Mouse (Mus musculus): Measurements from ENCODE around the gene Lrrc8d. TPM values are rescaled to one million over a fixed set of nuclear protein-coding genes. Genes with fewer than 3 reads are reported as not detected.
"Not testable (repeated sequence)": the region's sequence is repeated elsewhere in the genome, so short reads cannot be mapped to it uniquely, and the experiment has no call there.

Lrrc8d gene
- polyA plus RNA-seq, 1 experiment: 5.7 TPM

GRCm38 (mm10) chr5:105683912-105684350 is 15.8 kb upstream of the Lrrc8d start:
- no peak overlapping the region for H3K4me3 ChIP-seq (ENCODE audit: control insufficient read depth, insufficient read depth, low read length)
- 0 out of 2 replicates have a peak, but pooled peaks cover 2% of the 10 kb centered on the region for H3K4me1 ChIP-seq (replicated peaks; ENCODE audit: control insufficient read depth, insufficient read depth, low read length)
- 84% methylated on average over 4 of the region's 4 CpGs for WGBS
- H3K27me3 ChIP-seq (ENCODE audit: control insufficient read depth, insufficient read depth, low read length): no peaks in the 10 kb centered on the region
- no peak for DNase-seq
- no peak overlapping the region for H3K27ac ChIP-seq (ENCODE audit: control insufficient read depth, insufficient read depth, low read length)
- H3K36me3 ChIP-seq (ENCODE audit: control insufficient read depth, insufficient read depth, low read length): no peaks in the 10 kb centered on the region
- TF ChIP-seq POLR2A (IDR thresholded peaks at IDR 0.05; ENCODE audit: control insufficient read depth, extremely low read depth, insufficient read depth, low read length, poor library complexity) (no peak), CTCF (IDR thresholded peaks at IDR 0.05; ENCODE audit: borderline replicate concordance, control insufficient read depth, extremely low read depth, insufficient read depth, low read length, poor library complexity) (no peak)

- H3K27ac ChIP-seq (ENCODE audit: control insufficient read depth, insufficient read depth, low read length): no peak overlapping the region
- 0 out of 2 replicates have a peak, but pooled peaks cover 2% of the 10 kb centered on the region for H3K4me1 ChIP-seq (replicated peaks; ENCODE audit: control insufficient read depth, insufficient read depth, low read length)
- H3K4me3 ChIP-seq (ENCODE audit: control insufficient read depth, insufficient read depth, low read length): no peak overlapping the region
- peak; percentile 84 for DNase-seq
- peak; percentile 76 for TF ChIP-seq CTCF (IDR thresholded peaks at IDR 0.05; ENCODE audit: borderline replicate concordance, control insufficient read depth, extremely low read depth, insufficient read depth, low read length, poor library complexity)
- TF ChIP-seq POLR2A (IDR thresholded peaks at IDR 0.05; ENCODE audit: control insufficient read depth, extremely low read depth, insufficient read depth, low read length, poor library complexity): no peak
- WGBS: 25% methylated on average over 14 of the region's 14 CpGs
- H3K27me3 ChIP-seq (ENCODE audit: control insufficient read depth, insufficient read depth, low read length): no peaks in the 10 kb centered on the region
- H3K36me3 ChIP-seq (ENCODE audit: control insufficient read depth, insufficient read depth, low read length): no peaks in the 10 kb centered on the region
These were observed 14.7 kb upstream of the Lrrc8d start for GRCm38 (mm10) chr5:105684861-105685600.

- H3K27me3 ChIP-seq (ENCODE audit: control insufficient read depth, insufficient read depth, low read length); H3K4me1 ChIP-seq (replicated peaks; ENCODE audit: control insufficient read depth, insufficient read depth, low read length); H3K4me3 ChIP-seq (ENCODE audit: control insufficient read depth, insufficient read depth, low read length); H3K27ac ChIP-seq (ENCODE audit: control insufficient read depth, insufficient read depth, low read length); DNase-seq; H3K36me3 ChIP-seq (ENCODE audit: control insufficient read depth, insufficient read depth, low read length): not testable (repeated sequence)
- WGBS: 78% methylated on average over 7 of the region's 7 CpGs
These were observed 13.9 kb upstream of the Lrrc8d start for GRCm38 (mm10) chr5:105685780-105686305.

GRCm38 (mm10) chr5:105686331-105686995 is 13.3 kb upstream of the Lrrc8d start:
- H3K27me3 ChIP-seq (ENCODE audit: control insufficient read depth, insufficient read depth, low read length): no peaks in the 10 kb centered on the region
- no peaks in the 10 kb centered on the region for H3K36me3 ChIP-seq (ENCODE audit: control insufficient read depth, insufficient read depth, low read length)
- peak; percentile 31 for DNase-seq
- WGBS: 53% methylated on average over 12 of the region's 12 CpGs
- no peak overlapping the region for H3K27ac ChIP-seq (ENCODE audit: control insufficient read depth, insufficient read depth, low read length)
- TF ChIP-seq CTCF (IDR thresholded peaks at IDR 0.05; ENCODE audit: borderline replicate concordance, control insufficient read depth, extremely low read depth, insufficient read depth, low read length, poor library complexity): no peak
- TF ChIP-seq POLR2A (IDR thresholded peaks at IDR 0.05; ENCODE audit: control insufficient read depth, extremely low read depth, insufficient read depth, low read length, poor library complexity): no peak
- no peak overlapping the region for H3K4me3 ChIP-seq (ENCODE audit: control insufficient read depth, insufficient read depth, low read length)
- H3K4me1 ChIP-seq (replicated peaks; ENCODE audit: control insufficient read depth, insufficient read depth, low read length): 0 out of 2 replicates have a peak, but pooled peaks cover 2% of the 10 kb centered on the region

GRCm38 (mm10) chr5:105690502-105691454 is 9.0 kb upstream of the Lrrc8d start:
- Histone ChIP-seq H3K27ac (ENCODE audit: control insufficient read depth, insufficient read depth, low read length) (no peak overlapping the region), H3K4me3 (ENCODE audit: control insufficient read depth, insufficient read depth, low read length) (no peak overlapping the region), H3K36me3 (ENCODE audit: control insufficient read depth, insufficient read depth, low read length) (no peaks in the 10 kb centered on the region), H3K27me3 (ENCODE audit: control insufficient read depth, insufficient read depth, low read length) (no peaks in the 10 kb centered on the region), H3K4me1 (replicated peaks; ENCODE audit: control insufficient read depth, insufficient read depth, low read length) (no peaks in the 10 kb centered on the region)
- 91% methylated on average over 10 of the region's 10 CpGs for WGBS
- DNase-seq: no peak
- TF ChIP-seq CTCF (IDR thresholded peaks at IDR 0.05; ENCODE audit: borderline replicate concordance, control insufficient read depth, extremely low read depth, insufficient read depth, low read length, poor library complexity) (no peak), POLR2A (IDR thresholded peaks at IDR 0.05; ENCODE audit: control insufficient read depth, extremely low read depth, insufficient read depth, low read length, poor library complexity) (no peak)

GRCm38 (mm10) chr5:105691645-105692044 is 8.1 kb upstream of the Lrrc8d start:
- no peaks in the 10 kb centered on the region for H3K36me3 ChIP-seq (ENCODE audit: control insufficient read depth, insufficient read depth, low read length)
- no peak overlapping the region for H3K4me3 ChIP-seq (ENCODE audit: control insufficient read depth, insufficient read depth, low read length)
- H3K27me3 ChIP-seq (ENCODE audit: control insufficient read depth, insufficient read depth, low read length): no peaks in the 10 kb centered on the region
- no peak for TF ChIP-seq CTCF (IDR thresholded peaks at IDR 0.05; ENCODE audit: borderline replicate concordance, control insufficient read depth, extremely low read depth, insufficient read depth, low read length, poor library complexity)
- 81% methylated on average over 7 of the region's 7 CpGs for WGBS
- H3K4me1 ChIP-seq (replicated peaks; ENCODE audit: control insufficient read depth, insufficient read depth, low read length): no peaks in the 10 kb centered on the region
- H3K27ac ChIP-seq (ENCODE audit: control insufficient read depth, insufficient read depth, low read length): no peak overlapping the region
- DNase-seq: peak; percentile 63

Data from thymus, adult 2 months (tissue).